Comparison of ENCODE assay signal across 8 mouse cellular contexts in genomic region chr4:115280342-115280741, GRCm38 (mm10). TPM values are rescaled to one million over a fixed set of nuclear protein-coding genes. Genes with fewer than 3 reads are reported as not detected.
A peak's percentile ranks its signal among the peaks of the same experiment; 100 is the strongest.
DNase-seq lines count a peak whose midpoint lies in the region; ATAC-seq and TF ChIP-seq lines count a peak whose summit lies in the region.
"Had no signal": no experiment of that assay in that cellular context is flagged by ENCODE, and none has a peak within 500 bp of the region (broad histone marks: within the 10 kb centered on the region; RNA-seq: fewer than 3 reads in every experiment).

No protein-coding gene starts in this region.

- H3K27ac ChIP-seq in hindbrain, embryonic 13.5 days, result no peak overlapping the region
- no peak overlapping the region for H3K27ac ChIP-seq in liver, postnatal 0 days (ENCODE audit: low read depth)
- H3K27ac ChIP-seq in cerebellum, adult 2 months (ENCODE audit: insufficient read depth, low read length), result no peak overlapping the region

- no peaks in the 10 kb centered on the region for H3K36me3 ChIP-seq in hindbrain, embryonic 13.5 days
- H3K36me3 ChIP-seq in liver, postnatal 0 days (replicated peaks; ENCODE audit: insufficient read depth, low read length), result no peaks in the 10 kb centered on the region

- peaks cover 3% of the 10 kb centered on the region; the same call in 1 of the 2 replicates for H3K4me1 ChIP-seq in hindbrain, embryonic 13.5 days (replicated peaks)
- 0 out of 2 replicates have a peak, but pooled peaks cover 6% of the 10 kb centered on the region for H3K4me1 ChIP-seq in liver, postnatal 0 days (ENCODE audit: insufficient read depth)
- no peaks in the 10 kb centered on the region for H3K4me1 ChIP-seq in cerebellum, adult 2 months (ENCODE audit: control insufficient read depth, insufficient read depth, low read length)

- H3K4me3 ChIP-seq in hindbrain, embryonic 13.5 days, result peak overlapping the region; percentile 39
- H3K4me3 ChIP-seq in liver, postnatal 0 days (ENCODE audit: low read depth, low read length), result peak overlapping the region; percentile 26; the same call in 1 of the 2 replicates
- no peak overlapping the region for H3K4me3 ChIP-seq in cerebellum, adult 2 months (replicated peaks; ENCODE audit: insufficient read depth, low read depth, low read length)

- H3K9ac ChIP-seq in hindbrain, embryonic 13.5 days, result peak overlapping the region; percentile 62; the same call in 1 of the 2 replicates
- H3K9ac ChIP-seq in liver, postnatal 0 days (replicated peaks), result no peak overlapping the region

- H3K4me2 ChIP-seq in hindbrain, embryonic 13.5 days, result peak overlapping the region; percentile 57
- H3K4me2 ChIP-seq in liver, postnatal 0 days (ENCODE audit: low read depth, low read length), result peak overlapping the region; percentile 61; the same call in 1 of the 2 replicates

- TF ChIP-seq CTCF in liver, postnatal 0 days (IDR thresholded peaks at IDR 0.05; ENCODE audit: low read depth), result no peak
- no peak for TF ChIP-seq CTCF in cerebellum, adult 2 months (IDR thresholded peaks at IDR 0.05; ENCODE audit: borderline replicate concordance, insufficient read depth, low read depth, low read length)

- no peaks in the 10 kb centered on the region for H3K9me3 ChIP-seq in hindbrain, embryonic 13.5 days
- H3K9me3 ChIP-seq in liver, postnatal 0 days (ENCODE audit: low read length), result no peaks in the 10 kb centered on the region

- peak; percentile 78 for ATAC-seq in CD4-positive, CD25-positive, alpha-beta regulatory T cell, adult 4 months
- no peak for ATAC-seq in hindbrain, embryonic 13.5 days (ENCODE audit: low FRiP score)
- ATAC-seq in liver, postnatal 0 days, result peak; percentile 46

- peak; percentile 53 for DNase-seq in 416B (ENCODE audit: low read depth)
- no peak for DNase-seq in liver, postnatal 0 days
- DNase-seq in cerebellum, adult 2 months, result no peak
- no peak for DNase-seq in right cerebral cortex, postnatal 10 days (ENCODE audit: low spot score in 2 of 2)
- no peak for DNase-seq in embryo, embryonic 9.5 days (ENCODE audit: extremely low spot score)

- 0 out of 2 replicates have a peak, but pooled peaks cover 3% of the 10 kb centered on the region for H3K27me3 ChIP-seq in hindbrain, embryonic 13.5 days
- H3K27me3 ChIP-seq in liver, postnatal 0 days (ENCODE audit: insufficient read depth, low read length), result no peaks in the 10 kb centered on the region
- H3K27me3 ChIP-seq in cerebellum, adult 2 months (ENCODE audit: control insufficient read depth, insufficient read depth, low read length), result no peaks in the 10 kb centered on the region

- no peak for TF ChIP-seq POLR2A in cerebellum, adult 2 months (IDR thresholded peaks at IDR 0.05; ENCODE audit: borderline replicate concordance, insufficient read depth, low read length)

- TF ChIP-seq EP300 in liver, postnatal 0 days (IDR thresholded peaks at IDR 0.05; ENCODE audit: low read depth), result no peak

RNA-seq across cellular contexts. Expression of gene Cyp4a12a, which starts 18.5 kb away (rescaled TPM):
- polyA plus RNA-seq in CD4-positive, CD25-positive, alpha-beta regulatory T cell, adult 4 months (2017; shearing (Covaris generic)), result not detected
- polyA plus RNA-seq in hindbrain, embryonic 13.5 days (2015; fragmentation: Nextera tagmentation; extraction: Ambion mirVana), result not detected in 2 replicates
- 5.6 and 7.6 TPM in 2 replicates for polyA plus RNA-seq in liver, postnatal 0 days (2015; fragmentation: Nextera tagmentation; extraction: Ambion mirVana)
- polyA plus RNA-seq in cerebellum, adult 2 months (2012; rRNA removed), result not detected in 2 replicates
- polyA plus RNA-seq: frontal cortex, adult 2 months had no signal

RNA-seq across cellular contexts. Expression of gene Cyp4a29, which starts 38.5 kb away (rescaled TPM):
- polyA plus RNA-seq in CD4-positive, CD25-positive, alpha-beta regulatory T cell, adult 4 months (2017; shearing (Covaris generic)), result not detected
- not detected in 2 replicates for polyA plus RNA-seq in hindbrain, embryonic 13.5 days (2015; fragmentation: Nextera tagmentation; extraction: Ambion mirVana)
- not detected in 2 replicates for polyA plus RNA-seq in liver, postnatal 0 days (2015; fragmentation: Nextera tagmentation; extraction: Ambion mirVana)
- not detected in 2 replicates for polyA plus RNA-seq in cerebellum, adult 2 months (2012; rRNA removed)
- polyA plus RNA-seq: frontal cortex, adult 2 months had no signal
